Mouse (Mus musculus) gastrocnemius, adult 8-10 months (tissue): ENCODE data around the gene Pdxp. TPM values are rescaled to one million over a fixed set of nuclear protein-coding genes. Genes with fewer than 3 reads are reported as not detected.
A peak's percentile ranks its signal among the peaks of the same experiment; 100 is the strongest.

Source experiments
- DNase-seq, 2 experiments: peaks; one replicate each; pipeline ENCODE4 v3.0.0; 2022; ENCODE audit warnings: low spot score in 2 of 2
- total RNA-seq, 4 experiments: library from RNA; stranded (reverse); gene quantifications; 2 replicates each; pipeline ENCODE4 v1.2.4; 2022

Pdxp gene
- total RNA-seq, 4 experiments from 2014 or later = 1.7 to 2.7 (median 2.1) TPM

DNA sequence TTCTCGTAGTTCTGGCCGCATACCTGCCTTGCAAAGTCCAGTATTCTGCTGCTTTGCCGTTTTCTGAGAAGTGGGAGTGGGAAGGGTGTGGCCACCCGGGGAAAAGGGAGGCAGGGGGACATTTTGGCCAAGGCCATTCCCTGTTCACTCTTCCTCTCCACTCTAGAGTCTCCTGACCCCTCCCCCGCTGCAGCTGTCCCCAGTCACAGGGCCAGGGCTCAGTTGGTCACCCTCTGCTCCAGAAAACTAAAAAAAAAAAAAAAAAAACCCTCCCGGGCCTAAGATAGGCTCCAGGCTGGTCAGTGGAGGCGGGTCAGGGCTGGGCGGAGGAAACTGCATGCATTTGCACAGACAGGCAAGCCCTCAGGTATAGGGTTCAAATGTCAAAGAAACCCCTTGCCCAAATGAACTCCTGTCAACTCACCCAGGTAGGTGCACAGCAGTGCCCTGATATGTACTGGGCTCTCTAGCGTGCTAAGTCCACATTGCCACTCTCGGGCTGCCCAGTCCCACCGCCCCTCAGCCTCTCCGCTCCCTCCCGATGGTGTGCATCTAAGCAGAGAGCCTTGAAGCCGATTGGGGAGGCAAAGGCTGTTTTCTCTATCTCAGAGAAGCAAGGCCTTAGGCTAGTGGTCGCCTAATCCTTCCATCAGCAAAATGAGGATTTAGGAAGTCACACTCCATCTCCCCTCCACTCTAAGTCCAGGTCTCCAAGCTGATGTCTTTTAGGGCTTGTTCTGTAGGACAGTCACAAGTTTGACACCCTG, 13.5 kb downstream of the Pdxp start:
- peak; percentile 55 to 61 for DNase-seq

DNA sequence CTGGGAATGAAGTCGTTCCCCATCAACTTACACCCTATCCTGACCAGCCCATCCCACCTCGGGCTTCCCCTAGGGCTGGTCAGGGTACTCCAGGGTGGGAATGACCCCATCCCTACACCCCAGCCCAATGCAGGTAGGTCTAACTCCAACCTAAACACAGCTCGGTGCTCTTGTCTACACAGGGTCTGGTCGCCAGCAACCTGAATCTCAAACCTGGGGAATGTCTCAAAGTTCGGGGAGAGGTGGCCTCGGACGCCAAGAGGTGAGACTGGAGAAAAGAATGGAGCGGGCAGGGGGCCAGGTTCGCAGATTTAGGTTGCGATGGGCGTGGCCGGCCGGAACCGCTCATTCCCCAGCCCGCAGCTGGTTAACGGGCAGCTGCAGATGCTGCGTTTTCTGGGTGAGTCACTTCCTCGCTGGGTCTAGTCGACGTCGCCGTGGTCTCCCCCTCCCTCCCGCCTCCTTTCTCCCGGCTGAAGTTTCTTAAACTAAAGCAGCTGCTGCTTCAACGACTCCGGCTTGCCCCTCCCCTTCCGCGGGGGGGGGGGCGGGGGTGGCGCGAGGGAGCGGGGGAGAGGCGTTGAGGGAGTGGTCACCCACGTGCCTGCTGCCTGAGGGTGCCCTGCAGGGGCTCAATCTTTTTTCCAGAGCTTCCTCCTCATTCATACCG, 14.2 kb downstream of the Pdxp start:
- peak; percentile 61 to 66 for DNase-seq

DNA sequence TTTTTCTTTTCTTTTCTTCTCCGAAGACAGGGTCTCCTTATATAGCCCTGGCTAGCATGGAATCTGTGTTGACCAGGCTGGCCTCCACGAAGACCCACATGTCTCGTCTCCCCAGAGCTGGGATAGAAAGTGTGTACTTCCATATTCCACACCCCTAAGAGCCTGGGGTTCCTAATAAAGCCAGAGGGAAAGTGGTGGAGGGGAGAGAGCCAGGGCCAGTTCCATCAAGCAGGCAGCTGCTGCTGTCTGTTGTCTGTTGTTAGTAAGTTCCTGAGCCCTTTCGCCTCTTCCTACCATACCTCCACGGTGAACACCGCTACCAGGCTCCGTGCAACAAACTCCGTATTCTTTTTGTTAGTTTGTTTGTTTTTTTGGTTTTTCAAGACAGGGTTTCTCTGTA, 14.8 kb downstream of the Pdxp start:
- DNase-seq = no peak

DNA sequence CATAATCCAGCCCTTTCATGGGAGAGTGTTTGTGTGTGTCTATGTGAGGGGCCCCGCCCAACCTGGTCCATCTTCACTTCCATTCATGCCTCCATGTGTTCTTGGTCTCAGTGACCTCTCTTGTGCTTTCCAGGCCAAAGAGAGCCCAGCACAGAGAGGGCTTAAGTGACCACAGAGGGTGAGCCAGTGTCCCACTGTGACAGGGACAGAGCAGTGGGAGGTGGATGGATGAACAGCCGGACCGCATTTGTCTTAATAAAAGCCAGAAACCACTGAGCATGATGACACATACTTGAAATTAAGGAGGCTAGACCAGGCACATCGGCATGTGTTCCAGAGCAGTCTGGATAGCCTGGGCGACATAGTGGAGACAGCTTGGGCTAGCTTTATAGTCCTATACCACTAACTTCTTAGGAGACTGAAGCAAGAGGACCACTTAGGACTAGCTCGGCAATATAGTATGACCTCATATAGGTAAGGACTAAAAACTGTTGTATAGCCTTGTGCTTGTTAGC, 16.5 kb downstream of the Pdxp start:
- no peak for DNase-seq

DNA sequence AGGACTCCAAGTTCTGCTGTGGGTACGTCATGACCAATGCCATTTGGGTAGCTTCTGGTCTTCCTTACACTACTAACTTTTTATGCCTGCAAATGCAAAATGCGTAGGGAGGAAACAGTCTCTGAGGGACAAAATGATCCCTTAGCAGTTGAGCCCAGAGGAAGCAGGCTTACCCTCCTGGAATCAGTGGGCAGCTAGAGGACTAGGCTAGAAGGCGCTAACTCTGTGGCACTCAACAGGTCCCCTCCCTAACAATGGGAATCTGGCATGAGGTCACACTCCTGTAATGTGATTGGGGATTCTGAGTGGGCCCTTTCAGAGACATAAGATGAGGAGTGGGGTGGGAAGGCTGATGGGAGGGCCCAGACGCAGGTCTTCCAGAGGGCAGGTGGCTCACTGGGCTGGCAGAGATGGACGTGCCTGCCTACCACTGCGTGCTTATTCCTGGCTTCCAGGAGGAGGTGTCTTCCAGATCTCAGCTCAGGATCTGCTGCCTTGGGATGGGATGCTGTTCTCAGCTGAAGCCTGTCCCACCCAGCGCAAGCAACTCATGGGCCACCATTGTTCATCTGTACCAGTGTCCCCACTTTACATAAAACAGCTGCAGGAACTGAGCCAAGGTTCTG, 17.2 kb downstream of the Pdxp start:
- DNase-seq = no peak

DNA sequence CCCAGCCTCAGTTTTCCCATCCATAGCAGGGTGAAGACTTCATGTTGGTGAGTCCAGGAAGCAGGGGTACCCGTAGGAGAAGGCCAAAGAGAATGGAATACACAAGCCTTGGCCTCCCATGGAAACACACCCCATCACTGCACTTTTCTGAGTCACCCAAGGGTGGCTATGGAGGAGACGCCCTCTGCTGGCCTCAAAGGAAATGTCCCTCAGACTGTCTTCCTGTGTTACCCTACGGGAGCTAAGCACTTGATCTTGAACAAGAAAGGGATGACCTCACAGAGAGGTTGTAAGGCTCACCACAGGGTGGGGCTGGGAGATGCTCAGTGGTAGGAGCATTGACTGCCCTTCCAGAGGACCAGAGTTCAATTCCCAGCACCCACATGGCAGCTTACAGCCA, 17.9 kb downstream of the Pdxp start:
- peak in 1 of 2 experiments; percentile 56 for DNase-seq

DNA sequence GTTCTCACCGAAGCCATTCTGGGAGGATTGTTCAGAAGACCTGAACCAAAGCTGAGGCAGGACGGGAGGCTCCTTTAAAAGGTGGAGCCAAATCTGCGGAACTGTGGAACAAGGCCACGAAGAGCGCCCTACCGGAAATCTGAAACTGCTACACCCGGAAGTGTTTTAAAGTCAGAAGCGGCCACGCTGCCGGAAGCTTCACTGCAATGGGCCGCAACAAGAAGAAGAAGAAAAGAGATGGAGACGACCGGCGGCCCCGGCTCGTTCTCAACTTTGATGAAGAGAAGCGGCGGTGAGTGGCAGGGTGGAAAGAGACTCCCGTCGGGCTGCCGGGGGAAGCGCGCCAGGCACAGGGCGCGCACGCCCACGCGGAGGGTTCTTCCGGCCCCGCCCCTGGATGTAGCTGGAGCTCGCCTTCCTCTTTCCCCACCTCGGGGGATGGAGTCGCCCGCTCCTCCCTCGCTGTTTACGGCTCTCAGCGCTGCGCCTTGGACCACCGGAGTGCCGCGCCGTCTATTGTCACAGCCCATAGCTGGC, 21.1 kb downstream of the Pdxp start, which contains the start of gene Nol12:
Gene Nol12 (plus strand): TSS at position 150 of the 537 bp plus-strand sequence.
- peak; percentile 77 to 78 for DNase-seq

DNA sequence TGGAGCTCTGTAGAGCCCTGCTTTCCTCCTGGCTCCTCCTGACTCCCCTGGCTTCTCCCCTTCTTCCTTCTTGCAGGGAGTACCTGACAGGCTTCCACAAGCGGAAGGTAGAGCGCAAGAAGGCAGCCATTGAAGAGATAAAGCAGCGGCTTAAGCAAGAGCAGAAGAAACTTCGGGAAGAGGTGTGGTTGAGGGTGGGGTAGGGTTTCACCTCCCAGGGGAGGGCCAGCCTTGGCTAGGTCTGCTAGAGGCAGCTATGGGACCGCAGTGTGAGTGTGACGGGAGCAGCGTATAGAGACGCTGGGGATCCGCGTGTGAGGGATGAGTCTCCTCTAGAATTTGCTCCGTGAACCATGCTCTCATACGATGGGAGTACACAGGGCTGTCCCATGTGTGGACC, 22.7 kb downstream of the Pdxp start:
- DNase-seq = no peak

DNA sequence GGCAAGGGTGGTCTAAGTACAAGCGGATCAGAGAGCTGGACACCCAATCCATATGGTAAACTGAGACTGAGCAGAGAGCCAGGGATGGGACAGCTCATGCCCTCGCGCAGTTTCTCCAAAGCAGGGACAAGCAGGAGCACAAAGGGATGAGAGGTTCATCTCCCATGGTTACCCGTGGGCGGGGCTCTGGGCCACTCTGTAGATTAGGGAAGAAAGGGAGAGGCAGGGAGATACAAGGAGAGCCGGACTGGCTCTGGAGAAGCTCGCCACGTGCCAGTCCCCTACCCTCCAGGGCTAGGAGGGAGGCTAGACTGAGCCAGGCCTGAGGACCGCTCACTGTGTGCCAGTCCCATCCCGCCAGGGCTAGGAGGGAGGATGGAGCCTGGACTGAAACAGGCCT, 23.6 kb downstream of the Pdxp start:
- no peak for DNase-seq

DNA sequence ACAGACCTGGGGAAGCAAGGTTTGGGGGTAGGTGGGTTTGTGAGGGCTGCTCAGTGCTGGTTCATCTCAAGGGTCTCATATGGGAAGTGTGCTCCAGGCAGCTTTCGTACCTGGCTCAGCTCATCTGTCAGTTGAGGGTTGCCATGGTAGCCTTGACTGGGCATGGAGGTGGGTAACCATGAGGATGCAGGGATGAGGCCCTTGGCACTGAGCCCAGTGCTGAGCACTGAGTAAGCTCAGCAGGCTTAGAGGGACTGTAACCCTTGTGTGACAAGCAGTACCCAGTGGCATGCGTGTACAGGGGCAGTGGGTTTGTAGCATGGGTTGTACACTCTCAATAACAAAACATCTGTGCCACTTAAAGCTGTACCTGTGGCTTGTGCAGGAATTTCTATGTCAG, 24.2 kb downstream of the Pdxp start:
- DNase-seq = no peak

DNA sequence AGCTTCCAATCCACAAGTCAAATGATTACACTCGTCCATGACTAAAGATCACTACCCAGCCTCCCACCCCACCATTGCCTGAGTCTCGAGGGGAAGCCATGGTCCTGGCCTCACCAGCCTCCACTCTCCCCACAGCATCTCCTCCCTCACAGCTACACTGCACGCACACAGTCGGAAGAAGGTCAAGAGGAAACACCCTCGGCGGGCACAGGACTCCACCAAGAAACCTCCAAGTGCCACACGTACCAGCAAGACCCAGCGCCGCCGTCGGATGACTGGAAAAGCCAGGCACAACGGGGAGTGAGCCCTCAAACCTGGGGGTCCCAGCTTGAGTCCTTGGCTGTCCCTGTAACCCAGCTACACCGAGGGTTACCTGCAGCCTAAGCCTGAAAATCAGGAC, 26.6 kb downstream of the Pdxp start:
- DNase-seq = no peak

DNA sequence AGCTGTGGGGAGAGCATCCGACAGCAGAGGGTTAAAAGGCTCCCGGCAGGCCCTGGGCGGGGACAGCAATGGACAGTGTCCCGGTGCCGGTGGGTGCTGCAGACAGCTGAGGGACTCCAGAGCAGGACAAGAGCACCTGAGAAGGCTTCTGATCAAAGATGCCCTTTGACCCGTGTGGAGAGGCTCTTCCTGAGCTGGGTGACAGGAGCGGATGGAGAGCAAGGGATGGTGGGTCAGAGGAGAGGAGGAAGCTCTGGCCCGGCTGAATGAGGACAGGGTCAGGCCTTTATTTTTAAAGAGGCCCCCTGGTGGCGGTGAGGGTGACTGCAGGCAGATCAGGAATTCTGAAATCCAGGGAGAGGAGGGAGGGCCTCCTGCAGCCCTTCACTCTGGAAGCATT, 28.9 kb downstream of the Pdxp start:
- peak; percentile 64 to 74 for DNase-seq

DNA sequence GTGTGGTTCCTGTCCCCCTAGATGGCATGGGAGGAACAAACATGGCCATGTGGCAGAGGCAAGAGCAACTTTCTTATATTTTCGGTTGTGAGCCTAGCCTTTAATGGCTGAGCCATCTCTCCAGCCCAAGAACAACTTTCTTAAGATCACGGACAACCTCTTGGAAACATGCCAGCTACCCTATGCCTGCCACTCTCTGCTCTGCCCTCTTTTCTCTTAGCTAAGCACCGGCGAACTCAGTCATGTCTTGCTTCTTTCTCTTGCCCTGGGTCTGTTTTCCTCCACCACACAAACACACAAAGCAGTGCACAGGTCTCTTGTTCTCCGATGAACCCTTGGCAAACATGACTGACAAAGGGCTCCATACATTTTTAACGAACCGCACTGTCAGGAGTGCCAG, 32.5 kb downstream of the Pdxp start:
- DNase-seq = no peak

DNA sequence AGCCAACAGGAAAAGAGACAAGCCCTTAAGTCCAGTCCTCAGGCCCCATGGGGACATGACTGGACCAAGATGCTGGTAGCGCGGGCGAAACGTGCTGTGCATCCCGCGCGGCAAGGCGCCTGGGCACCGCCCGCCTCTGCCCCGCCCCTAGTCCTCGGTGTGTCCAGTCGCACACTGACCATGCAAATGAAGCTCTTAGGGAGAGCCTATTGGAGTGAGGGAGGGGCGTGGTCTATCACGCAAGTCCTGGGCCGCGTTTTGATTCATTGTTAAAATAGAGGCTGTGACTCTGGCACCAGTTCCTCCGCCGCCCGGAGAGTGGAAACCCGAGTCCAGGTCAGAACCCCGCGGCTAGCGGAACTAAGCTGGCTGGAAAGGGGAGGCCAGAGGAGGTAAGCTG, 33.9 kb downstream of the Pdxp start, which contains the start of gene Triobp:
Gene Triobp (plus strand): TSS at position 68 of the 400 bp plus-strand sequence.
- peak; percentile 73 to 77 for DNase-seq

DNA sequence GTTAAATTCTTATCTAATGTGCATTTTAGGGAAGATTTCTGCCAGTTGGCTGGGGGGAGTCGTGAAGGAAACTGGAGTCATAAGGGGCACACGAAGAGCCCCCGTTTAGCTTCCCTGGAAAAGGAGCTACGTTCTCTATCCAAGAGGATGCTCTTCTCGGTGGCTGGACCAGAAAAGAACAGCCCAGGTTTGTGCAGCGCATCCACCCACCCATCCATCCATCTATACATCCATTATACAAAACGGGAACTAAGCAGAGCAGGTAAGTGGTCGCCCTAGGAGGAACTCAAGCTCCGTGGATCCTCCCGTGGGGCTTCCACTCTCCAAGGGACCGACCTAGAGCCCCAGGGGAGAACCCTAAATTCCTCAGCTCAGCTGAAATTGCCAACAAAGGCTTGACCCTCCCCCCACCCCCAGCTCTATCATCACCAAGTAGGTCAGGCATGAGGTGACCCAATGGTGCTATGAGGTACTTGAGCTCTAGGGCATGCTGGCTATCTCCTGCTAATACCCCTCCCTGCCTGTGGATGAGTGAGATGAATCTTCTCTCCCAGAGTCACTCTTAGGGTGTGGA, 34.5 kb downstream of the Pdxp start:
- DNase-seq = no peak

DNA sequence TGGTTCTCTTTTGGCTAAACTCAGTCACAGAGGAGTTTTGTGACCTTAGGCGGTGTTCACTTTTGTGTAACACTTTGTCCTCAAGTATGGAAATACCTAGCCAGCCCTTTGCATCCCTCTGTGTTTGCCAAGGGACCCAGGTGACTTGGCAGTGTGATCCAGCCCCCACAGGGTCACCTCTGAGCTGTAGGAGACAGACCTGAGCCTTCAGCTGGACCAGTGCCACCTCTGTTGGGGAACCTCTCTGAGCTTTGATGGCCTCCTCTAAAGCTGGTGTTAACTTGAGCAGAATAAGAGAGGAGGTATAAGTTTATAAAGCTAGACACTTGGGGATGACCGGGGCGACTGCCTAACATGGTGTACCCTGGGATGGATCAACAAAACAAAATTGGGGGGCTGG, 35.2 kb downstream of the Pdxp start:
- DNase-seq = no peak

DNA sequence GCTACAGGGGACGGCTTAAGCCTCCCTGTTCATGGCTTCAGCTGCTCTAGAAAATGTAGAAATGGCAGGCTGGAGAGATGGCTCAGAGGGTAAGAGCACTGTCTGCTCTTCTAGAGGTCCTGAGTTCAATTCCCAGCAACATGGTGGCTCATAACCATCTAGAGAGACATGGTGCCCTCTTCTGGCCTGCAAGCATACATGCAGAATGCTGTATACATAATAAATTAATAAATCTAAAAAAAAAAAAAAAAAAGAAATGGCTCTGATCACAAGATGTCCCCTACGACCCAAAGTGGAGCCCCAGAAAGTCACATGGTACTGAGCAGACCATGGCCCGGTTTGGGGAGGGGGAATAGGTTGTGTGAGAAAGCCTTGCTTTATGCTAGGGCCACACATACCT, 41.9 kb downstream of the Pdxp start:
- no peak for DNase-seq

DNA sequence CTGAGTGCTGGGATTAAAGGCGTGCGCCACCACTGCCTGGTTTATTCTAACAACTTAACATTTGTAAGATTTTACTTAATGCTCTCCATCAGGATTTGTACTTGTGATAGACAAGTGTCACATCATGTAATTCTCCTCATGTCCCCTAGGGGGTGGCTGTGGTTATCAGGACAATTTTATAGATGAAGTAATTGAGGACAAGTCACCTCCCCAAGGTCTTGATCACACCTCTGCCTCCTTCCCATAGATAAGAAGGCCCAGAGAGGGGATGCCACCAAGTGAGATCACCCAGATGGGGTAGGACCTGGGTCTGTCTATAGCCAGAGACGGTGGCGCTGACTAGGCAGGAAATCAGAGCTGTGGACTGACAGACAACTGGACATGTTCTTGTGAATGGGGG, 42.6 kb downstream of the Pdxp start:
- no peak for DNase-seq

DNA sequence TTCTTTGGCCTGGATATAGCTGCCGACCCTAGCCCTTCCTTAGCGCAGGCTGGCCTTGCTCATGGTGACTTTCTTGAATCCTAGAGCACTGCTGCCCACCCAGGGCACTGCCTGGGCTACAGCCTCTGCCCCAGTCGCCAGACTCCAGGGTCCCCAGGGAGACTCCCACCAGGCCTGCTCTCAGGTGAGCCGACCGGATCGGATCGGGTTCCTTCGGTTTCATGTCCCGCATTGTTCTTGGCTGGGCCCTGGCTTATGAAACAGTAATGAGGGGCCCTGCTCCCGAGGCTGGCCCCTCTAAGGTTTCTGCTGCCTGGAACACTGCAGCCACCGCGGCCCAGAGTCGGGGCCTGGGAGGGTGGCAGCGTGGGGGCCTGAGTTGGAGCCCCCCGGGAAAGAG, 43.3 kb downstream of the Pdxp start:
- DNase-seq = no peak

DNA sequence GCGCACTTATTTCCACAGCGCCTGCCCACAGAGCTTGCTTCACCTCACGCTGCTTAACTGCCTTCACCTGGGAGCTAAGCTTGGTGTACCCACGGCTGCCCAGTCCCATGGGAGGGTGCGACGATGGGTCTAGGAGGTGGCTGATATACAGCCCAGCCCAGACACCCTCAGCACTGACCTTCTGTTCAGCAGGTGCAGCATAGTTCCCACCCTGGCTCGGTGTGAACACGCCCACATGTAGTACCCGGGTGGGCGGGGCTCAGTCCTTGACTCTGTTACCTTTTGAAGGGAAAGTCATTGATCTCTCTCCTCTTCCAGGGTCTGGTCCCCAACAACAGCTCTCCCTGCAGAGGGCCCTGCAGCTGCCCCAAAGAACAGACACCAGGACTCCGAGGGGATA, 45.8 kb downstream of the Pdxp start:
- DNase-seq = no peak

DNA sequence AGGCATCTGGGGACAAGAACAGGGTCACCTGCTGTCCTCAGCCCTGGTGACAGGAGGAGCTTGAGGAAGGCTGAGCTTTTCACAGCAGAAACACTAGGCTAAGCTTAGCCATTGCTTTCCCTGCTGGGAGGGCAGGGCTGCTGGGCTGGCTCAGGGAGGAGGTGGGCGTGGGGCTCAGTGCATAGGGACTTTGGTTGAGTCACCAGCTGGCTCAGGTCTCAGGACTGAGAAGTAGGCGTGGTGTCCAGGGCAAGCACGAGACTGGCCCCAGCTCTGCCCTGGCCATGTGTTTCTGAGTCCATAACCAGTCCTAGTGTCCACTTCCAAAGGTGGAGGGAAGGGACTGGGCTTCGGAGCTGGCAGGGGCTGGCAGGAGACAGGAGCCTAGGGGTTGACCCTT, 46.4 kb downstream of the Pdxp start:
- DNase-seq = peak; percentile 60 to 78

DNA sequence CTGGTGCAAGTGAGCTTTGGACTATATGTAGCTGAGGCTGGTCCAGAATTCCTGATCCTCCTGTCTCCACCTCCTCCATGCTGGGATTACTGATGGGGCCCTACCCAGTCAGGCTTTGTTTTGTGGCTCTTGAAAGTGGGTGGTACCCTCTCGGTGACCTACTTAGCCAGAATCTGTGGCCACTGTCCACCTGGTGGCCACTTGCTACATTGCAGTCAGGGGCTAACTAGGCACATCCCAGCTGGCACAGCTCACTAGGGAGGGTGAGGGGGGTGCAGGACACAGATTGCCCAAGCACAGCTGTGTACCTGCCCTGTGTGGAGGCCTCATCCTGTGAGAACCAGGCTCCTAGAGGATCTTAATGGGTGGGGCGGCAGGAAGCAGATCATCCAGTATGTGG, 49.2 kb downstream of the Pdxp start:
- peak; percentile 55 to 62 for DNase-seq
